ENCODE assay signal across 8 mouse cellular contexts in genomic region chr2:166482720-166483616, GRCm38 (mm10).
DNase-seq lines count a peak whose midpoint lies in the region; ATAC-seq lines count a peak whose summit lies in the region.

No protein-coding gene starts in this region.

- peak; percentile 11 for DNase-seq in urinary bladder, postnatal 14 days (ENCODE audit: low spot score)
- no peak for DNase-seq in urinary bladder, postnatal 25 days (ENCODE audit: low spot score)
- peak; percentile 44 for DNase-seq in gonadal fat pad, adult 2 months (ENCODE audit: low read depth)
- DNase-seq in left cerebral cortex, postnatal 4 days, result peak; percentile 47
- DNase-seq in telencephalon, adult 2 months (ENCODE audit: low read depth, low spot score), result peak; percentile 79
- no peak for DNase-seq in kidney, postnatal 4 days
- DNase-seq in forebrain, embryonic 14.5 days (ENCODE audit: low spot score), result no peak

- no peaks in the 10 kb centered on the region for H3K36me3 ChIP-seq in forebrain, embryonic 14.5 days (ENCODE audit: control insufficient read depth, insufficient read depth, low read length)

- intact Hi-C loops in left cerebral cortex, postnatal 4 days (cut with DNase I), result no loop called here

- H3K27ac ChIP-seq in forebrain, embryonic 14.5 days (ENCODE audit: low read depth, low read length), result no peak overlapping the region

- H3K4me2 ChIP-seq in forebrain, embryonic 14.5 days (ENCODE audit: low read length), result no peak overlapping the region

- H3K27me3 ChIP-seq in forebrain, embryonic 14.5 days (replicated peaks; ENCODE audit: control insufficient read depth, insufficient read depth, low read length), result no peaks in the 10 kb centered on the region

- no peak overlapping the region for H3K4me3 ChIP-seq in forebrain, embryonic 14.5 days (ENCODE audit: low read depth, low read length)

- ATAC-seq in forebrain, embryonic 14.5 days, result no peak
- ATAC-seq in granulocyte monocyte progenitor cell, adult 5-6 weeks (replicated peaks; ENCODE audit: poor library complexity, severe bottlenecking), result no peak

- H3K9ac ChIP-seq in forebrain, embryonic 14.5 days (ENCODE audit: low read length), result no peak overlapping the region

- H3K9me3 ChIP-seq in forebrain, embryonic 14.5 days (replicated peaks; ENCODE audit: control insufficient read depth, low read length), result no peaks in the 10 kb centered on the region

- H3K4me1 ChIP-seq in forebrain, embryonic 14.5 days (ENCODE audit: control insufficient read depth, insufficient read depth, low read length), result peaks cover 11% of the 10 kb centered on the region

- WGBS in forebrain, embryonic 14.5 days, result 56% methylated on average over 14 of the region's 14 CpGs

Comparison
In these comparisons a context has a peak if more than half of its experiments do, and no peak if none do; other contexts are left out.
1. DNase-seq: peak in urinary bladder, postnatal 14 days (single experiment), gonadal fat pad, adult 2 months (single experiment), left cerebral cortex, postnatal 4 days (single experiment) and telencephalon, adult 2 months (single experiment); none in urinary bladder, postnatal 25 days (single experiment), kidney, postnatal 4 days (0 of 2) and forebrain, embryonic 14.5 days (single experiment).